Mouse (Mus musculus) lung, postnatal 0 days (tissue): ENCODE results near the gene 4921507P07Rik. TPM values are rescaled to one million over a fixed set of nuclear protein-coding genes. Genes with fewer than 3 reads are reported as not detected.
"Not testable (repeated sequence)": the region's sequence is repeated elsewhere in the genome, so short reads cannot be mapped to it uniquely, and the experiment has no call there.

Source experiments
- ATAC-seq: fragments of 200-750 bp; cut with Nextera tagmentation; 2 replicates; pipeline ENCODE4 v1.8.0; 2017; ENCODE audit warnings: moderate library complexity
- DNase-seq: peaks from one replicate; pipeline ENCODE4 v3.0.0-alpha.2; 2016; ENCODE audit warnings: low spot score
- H3K27ac ChIP-seq: fragments of 300-500 bp; sonication (generic); 2 replicates; pipeline ENCODE4 v1.5.1; 2014; ENCODE audit warnings: antibody characterized with exemption, mild to moderate bottlenecking, low read length, mixed read lengths
- H3K27me3 ChIP-seq: fragments of 300-500 bp; sonication (generic); replicated peaks from 2 replicates; pipeline ENCODE4 v1.6.1; 2014; ENCODE audit warnings: low read length, mixed read lengths; ENCODE audit not compliant: insufficient read depth
- H3K36me3 ChIP-seq: fragments of 300-500 bp; sonication (generic); 2 replicates; pipeline ENCODE4 v1.6.1; 2014; ENCODE audit warnings: low read length, mixed read lengths; ENCODE audit not compliant: insufficient read depth
- H3K4me1 ChIP-seq: fragments of 300-500 bp; sonication (generic); 2 replicates; pipeline ENCODE4 v1.6.1; 2014; ENCODE audit warnings: antibody characterized with exemption, low read depth, low read length, mixed read lengths; ENCODE audit not compliant: insufficient read depth
- H3K4me2 ChIP-seq: fragments of 300-500 bp; sonication (generic); replicated peaks from 2 replicates; pipeline ENCODE4 v1.6.1; 2014; ENCODE audit warnings: low read depth, mild to moderate bottlenecking, low read length, moderate library complexity, mixed read lengths
- H3K4me3 ChIP-seq: fragments of 300-500 bp; sonication (generic); 2 replicates; pipeline ENCODE4 v1.5.1; 2014; ENCODE audit warnings: low read depth, low read length
- H3K9ac ChIP-seq: fragments of 300-500 bp; sonication (generic); replicated peaks from 2 replicates; pipeline ENCODE4 v1.6.1; 2014; ENCODE audit warnings: low read depth, mild to moderate bottlenecking
- H3K9me3 ChIP-seq: fragments of 300-500 bp; sonication (generic); 2 replicates; pipeline ENCODE4 v1.6.1; 2016; ENCODE audit warnings: low read length, mixed read lengths
- CTCF ChIP-seq: IDR thresholded peaks from 2 replicates; pipeline ENCODE4 v1.5.1; 2016; ENCODE audit warnings: antibody characterized with exemption, mild to moderate bottlenecking
- EP300 ChIP-seq: IDR thresholded peaks from 2 replicates; pipeline ENCODE4 v1.6.1; 2016; ENCODE audit warnings: antibody characterized with exemption, mild to moderate bottlenecking, control low read depth
- WGBS: fragments of 180-500 bp; shearing (Covaris S2); extraction: QIAGEN DNeasy Blood & Tissue Kit; methylation state at CpG from one replicate; pipeline ENCODE4 v1.1.7; 2014; 5-methylcytosine and 5-hydroxymethylcytosine counted together
- polyA plus RNA-seq: library from polyadenylated mRNA; unstranded; fragments of >200 nt; fragmentation: Nextera tagmentation; extraction: Ambion mirVana; gene quantifications from 2 replicates; pipeline ENCODE4 v1.2.1, GENCODE M21; 2015

4921507P07Rik gene
- polyA plus RNA-seq, 1 experiment from 2014 or later = 0.63 TPM

DNA sequence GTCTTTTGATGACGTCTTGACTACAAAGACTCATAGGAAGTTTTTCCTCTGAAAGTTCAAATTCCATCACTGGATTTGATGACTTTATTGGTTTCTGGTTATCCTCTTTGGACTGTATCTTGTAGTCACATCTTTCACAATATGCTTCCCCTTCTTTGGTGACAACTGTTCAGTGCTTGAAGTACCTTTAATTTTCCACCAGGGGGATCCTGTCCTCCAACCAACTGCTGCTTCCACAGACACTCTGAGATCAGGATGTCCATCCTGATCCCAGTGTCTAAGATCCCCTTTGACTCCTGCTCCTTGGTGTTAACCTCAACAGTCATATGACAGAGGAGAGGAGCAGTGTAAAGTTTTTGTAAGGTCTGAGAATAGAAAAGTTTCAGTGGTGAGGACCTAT is 21.8 kb upstream of the 4921507P07Rik start:
- TF ChIP-seq CTCF = peak; percentile 46
- not testable (repeated sequence) for H3K27ac ChIP-seq

DNA sequence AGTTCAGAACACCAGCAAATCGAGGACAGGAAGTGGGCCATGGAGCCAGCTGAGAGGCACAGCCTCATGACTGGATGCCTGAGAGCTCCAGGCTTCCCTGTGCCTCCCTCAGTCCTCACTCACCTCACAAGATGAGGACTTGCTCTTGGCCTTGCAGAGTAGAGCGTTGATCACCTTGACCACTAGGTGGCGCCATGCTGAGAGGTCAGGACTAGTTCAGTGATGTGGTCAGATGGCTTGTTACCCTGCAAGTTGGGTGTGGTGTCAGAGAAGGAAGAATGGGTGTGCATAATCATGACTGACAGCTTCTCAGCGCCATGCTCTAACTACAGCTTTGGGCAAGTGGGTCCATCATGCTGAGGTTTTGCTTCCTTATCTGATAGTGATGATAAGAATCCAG is 5.2 kb upstream of the 4921507P07Rik start:
- ATAC-seq (no peak), DNase-seq (peak; percentile 66)
- WGBS = 34% methylated on average over 4 of the region's 4 CpGs
- TF ChIP-seq EP300 (no peak), CTCF (peak; percentile 89)
- Histone ChIP-seq H3K9me3 (no peaks in the 10 kb centered on the region), H3K27ac (no peak overlapping the region), H3K4me1 (no peaks in the 10 kb centered on the region), H3K27me3 (no peaks in the 10 kb centered on the region), H3K4me3 (no peak overlapping the region), H3K4me2 (no peak overlapping the region), H3K9ac (no peak overlapping the region), H3K36me3 (no peaks in the 10 kb centered on the region)

More for the DNA sequence above, 21.8 kb upstream of the 4921507P07Rik start:
- WGBS = 92% methylated on average over 1 of the region's 1 CpGs
- not testable (repeated sequence) for H3K9ac ChIP-seq, H3K27me3 ChIP-seq, H3K36me3 ChIP-seq, DNase-seq, H3K4me1 ChIP-seq, H3K4me2 ChIP-seq, H3K9me3 ChIP-seq, H3K4me3 ChIP-seq, ATAC-seq

DNA sequence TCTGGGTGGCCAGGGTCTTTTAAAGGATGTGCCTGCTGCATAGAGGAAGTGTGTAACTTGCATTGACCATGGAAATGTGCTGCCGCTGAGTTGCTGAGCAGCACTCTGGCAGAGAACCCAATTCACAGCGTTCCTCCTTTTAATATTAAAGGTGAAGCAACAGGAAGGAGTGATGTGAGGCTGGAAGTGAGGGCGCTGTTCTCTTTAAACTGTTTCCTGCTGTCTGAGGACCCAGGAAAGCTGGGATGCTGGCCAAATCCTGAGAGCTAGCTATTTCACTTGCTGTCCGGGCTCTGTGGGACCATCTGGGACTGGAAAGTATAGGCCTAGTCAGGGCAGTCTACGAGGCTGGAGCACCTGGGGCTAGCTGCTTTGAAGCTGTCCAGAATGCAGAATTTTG is 2.1 kb upstream of the 4921507P07Rik start:
- WGBS = 17% methylated on average over 5 of the region's 5 CpGs
- DNase-seq (peak; percentile 77), ATAC-seq (no peak)
- Histone ChIP-seq H3K27me3 (no peaks in the 10 kb centered on the region), H3K4me2 (no peak overlapping the region), H3K4me3 (no peak overlapping the region), H3K27ac (no peak overlapping the region), H3K9ac (no peak overlapping the region), H3K9me3 (no peaks in the 10 kb centered on the region), H3K4me1 (no peaks in the 10 kb centered on the region), H3K36me3 (no peaks in the 10 kb centered on the region)
- no peak for TF ChIP-seq EP300
- TF ChIP-seq CTCF = peak; percentile 26; the same call in 1 of the 2 replicates

DNA sequence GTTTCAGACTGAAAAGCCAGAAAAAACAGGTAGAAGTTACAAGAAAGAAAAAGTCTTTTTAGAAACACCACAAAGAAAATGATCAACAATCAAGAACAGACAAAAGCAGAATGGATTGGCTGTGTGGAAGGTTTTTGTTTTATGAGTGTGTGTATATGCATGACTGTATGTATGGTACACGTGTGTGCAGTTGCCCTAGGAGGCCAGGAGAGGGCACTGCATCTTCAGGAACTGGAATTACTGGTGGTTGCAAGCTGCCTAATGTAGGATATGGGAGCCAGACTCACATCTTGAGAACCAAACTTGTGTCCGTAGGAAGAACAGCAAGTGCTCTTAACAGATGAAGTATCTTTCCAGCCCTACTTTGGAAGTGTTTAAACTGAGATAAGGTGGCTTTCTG is 2.1 kb downstream of the 4921507P07Rik start:
- no peak overlapping the region for H3K4me3 ChIP-seq
- no peak overlapping the region for H3K9ac ChIP-seq
- H3K27me3 ChIP-seq = no peaks in the 10 kb centered on the region
- H3K27ac ChIP-seq = no peak overlapping the region
- H3K36me3 ChIP-seq = no peaks in the 10 kb centered on the region
- no peaks in the 10 kb centered on the region for H3K4me1 ChIP-seq
- 60% methylated on average over 2 of the region's 2 CpGs for WGBS
- no peak for DNase-seq
- TF ChIP-seq EP300 (no peak), CTCF (0 out of 2 replicates have a peak, but pooled peaks have one; percentile 8)
- ATAC-seq = no peak
- H3K4me2 ChIP-seq = no peak overlapping the region
- H3K9me3 ChIP-seq = no peaks in the 10 kb centered on the region

DNA sequence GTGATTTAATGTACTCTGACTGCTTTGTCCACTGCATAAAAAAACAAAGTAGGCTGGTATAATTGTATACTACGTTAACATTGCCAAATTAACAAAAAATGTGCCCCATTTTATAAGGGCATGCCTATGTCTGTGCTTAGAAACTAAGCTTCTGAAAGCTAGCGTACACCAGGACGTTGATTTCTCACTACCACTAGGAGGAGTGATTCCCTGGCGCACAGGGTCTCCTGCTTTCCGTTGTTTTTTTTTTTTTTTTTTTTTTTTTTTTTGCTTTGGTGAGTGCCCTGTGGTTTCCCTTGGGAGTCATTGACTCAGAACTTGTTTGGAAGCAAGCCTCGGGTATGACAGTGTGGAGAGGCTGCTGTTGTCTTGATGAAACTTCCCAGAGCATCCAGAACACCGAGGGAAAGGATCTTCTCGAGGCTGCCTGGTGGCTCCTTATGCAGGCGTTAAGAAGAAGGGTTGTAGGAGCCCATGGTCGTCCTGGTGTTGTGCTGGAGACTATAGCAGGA is 3.0 kb downstream of the 4921507P07Rik start:
- no peaks in the 10 kb centered on the region for H3K27me3 ChIP-seq
- no peak overlapping the region for H3K27ac ChIP-seq
- DNase-seq (no peak), ATAC-seq (no peak)
- no peak overlapping the region for H3K4me3 ChIP-seq
- H3K4me1 ChIP-seq = no peaks in the 10 kb centered on the region
- H3K4me2 ChIP-seq = no peak overlapping the region
- H3K9me3 ChIP-seq = no peaks in the 10 kb centered on the region
- no peaks in the 10 kb centered on the region for H3K36me3 ChIP-seq
- no peak overlapping the region for H3K9ac ChIP-seq
- TF ChIP-seq EP300 (no peak), CTCF (no peak; the same call in 1 of the 2 replicates)
- 73% methylated on average over 10 of the region's 10 CpGs for WGBS

DNA sequence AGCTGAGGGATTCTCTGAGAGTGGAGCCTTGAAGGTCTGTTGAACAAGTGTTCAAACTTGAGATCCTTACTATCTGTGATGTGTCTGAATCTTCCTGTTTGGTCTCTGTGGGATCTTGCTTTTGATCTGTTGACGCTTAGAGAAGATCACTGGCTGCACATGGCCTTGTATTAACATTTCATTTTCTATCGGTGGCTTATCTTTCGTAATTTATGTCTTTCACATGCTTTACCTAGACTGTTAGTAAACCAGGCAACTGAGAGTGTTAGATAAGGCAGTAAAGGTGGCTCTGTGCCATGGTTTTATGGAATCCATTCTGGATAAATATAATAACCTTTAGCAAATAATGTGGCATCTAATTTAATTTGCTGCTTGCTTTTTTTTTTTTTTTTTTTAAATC is 6.2 kb downstream of the 4921507P07Rik start:
- no peak overlapping the region for H3K27ac ChIP-seq
- H3K4me1 ChIP-seq = no peaks in the 10 kb centered on the region
- H3K4me2 ChIP-seq = no peak overlapping the region
- no peak overlapping the region for H3K9ac ChIP-seq
- DNase-seq (no peak), ATAC-seq (no peak)
- 71% methylated on average over 3 of the region's 3 CpGs for WGBS
- H3K4me3 ChIP-seq = no peak overlapping the region
- H3K36me3 ChIP-seq = no peaks in the 10 kb centered on the region
- H3K9me3 ChIP-seq = no peaks in the 10 kb centered on the region
- H3K27me3 ChIP-seq = no peaks in the 10 kb centered on the region
- TF ChIP-seq CTCF (no peak), EP300 (no peak)

DNA sequence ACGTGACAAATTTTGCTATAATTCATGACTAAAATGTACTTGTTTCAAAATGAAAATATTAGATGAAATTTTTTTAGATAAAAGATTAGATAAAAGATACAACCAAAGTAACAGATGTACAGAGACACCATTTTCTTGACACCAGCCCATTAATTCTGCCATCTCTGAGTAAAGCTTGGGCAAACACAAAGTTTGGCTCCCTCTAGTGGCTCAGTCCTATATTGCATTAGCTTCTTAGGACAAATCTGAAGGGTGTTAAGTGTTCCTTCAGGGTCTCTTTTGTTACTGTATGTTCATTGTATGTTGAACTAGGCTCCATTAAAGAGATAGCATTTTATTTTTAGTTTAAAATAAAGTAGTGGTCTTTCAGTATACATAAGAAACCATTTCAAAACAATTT is 8.2 kb downstream of the 4921507P07Rik start:
- ATAC-seq (no peak), DNase-seq (peak; percentile 77)
- TF ChIP-seq EP300 (no peak), CTCF (peak; percentile 84)
- Histone ChIP-seq H3K4me1 (no peaks in the 10 kb centered on the region), H3K27me3 (no peaks in the 10 kb centered on the region), H3K4me3 (no peak overlapping the region), H3K4me2 (no peak overlapping the region), H3K36me3 (no peaks in the 10 kb centered on the region), H3K9ac (no peak overlapping the region), H3K27ac (no peak overlapping the region), H3K9me3 (no peaks in the 10 kb centered on the region)
- 96% methylated on average over 1 of the region's 1 CpGs for WGBS
